Mouse (Mus musculus): ENCODE measurements around the gene Jmjd8. TPM values are rescaled to one million over a fixed set of nuclear protein-coding genes. Genes with fewer than 3 reads are reported as not detected.
"Not testable (repeated sequence)": the region's sequence is repeated elsewhere in the genome, so short reads cannot be mapped to it uniquely, and the experiment has no call there.

Jmjd8 gene
- 91.2 and 94.5 TPM in 2 replicates for polyA plus RNA-seq (2012; rRNA removed)

GRCm38 (mm10) chr17:25828712-25829557 lies at the start of gene Jmjd8:
TSS of gene Jmjd8 (plus strand) at chr17:25828867.
- DNase-seq (ENCODE audit: low read depth) = no peak

- no peak for DNase-seq (ENCODE audit: low read depth)
Measured at GRCm38 (mm10) chr17:25781339-25781738, 47.3 kb upstream of the Jmjd8 start.

- DNase-seq (ENCODE audit: low read depth) = no peak
Measured at GRCm38 (mm10) chr17:25783086-25783485, 45.6 kb upstream of the Jmjd8 start.

GRCm38 (mm10) chr17:25783861-25784574 lies 44.6 kb upstream of the Jmjd8 start:
- DNase-seq (ENCODE audit: low read depth) = no peak

GRCm38 (mm10) chr17:25785281-25785745 lies 43.4 kb upstream of the Jmjd8 start, which contains the start of gene Haghl:
TSS of gene Haghl (minus strand) at chr17:25785673.
- no peak for DNase-seq (ENCODE audit: low read depth)

- DNase-seq (ENCODE audit: low read depth) = no peak
Measured at GRCm38 (mm10) chr17:25786280-25786679, 42.4 kb upstream of the Jmjd8 start, which contains the start of gene Ccdc78. TSS of gene Ccdc78 (plus strand) at chr17:25786580.

- DNase-seq (ENCODE audit: low read depth) = no peak
Measured at GRCm38 (mm10) chr17:25786781-25787504, 41.7 kb upstream of the Jmjd8 start.

GRCm38 (mm10) chr17:25791320-25791842 lies 37.3 kb upstream of the Jmjd8 start:
- DNase-seq (ENCODE audit: low read depth) = no peak

- DNase-seq (ENCODE audit: low read depth) = no peak
Measured at GRCm38 (mm10) chr17:25791843-25792527, 36.7 kb upstream of the Jmjd8 start.

- DNase-seq (ENCODE audit: low read depth) = no peak
Measured at GRCm38 (mm10) chr17:25792615-25793014, 36.1 kb upstream of the Jmjd8 start, which contains the start of gene Fam173a. TSS of gene Fam173a (minus strand) at chr17:25792901.

GRCm38 (mm10) chr17:25794197-25794596 lies 34.5 kb upstream of the Jmjd8 start:
- no peak for DNase-seq (ENCODE audit: low read depth)

- no peak for DNase-seq (ENCODE audit: low read depth)
Measured at GRCm38 (mm10) chr17:25794998-25795397, 33.7 kb upstream of the Jmjd8 start.

- no peak for DNase-seq (ENCODE audit: low read depth)
Measured at GRCm38 (mm10) chr17:25795609-25796092, 33.0 kb upstream of the Jmjd8 start, which contains the start of gene AC134908.4. TSS of gene AC134908.4 (minus strand) at chr17:25795659.

GRCm38 (mm10) chr17:25796211-25796771 lies 32.4 kb upstream of the Jmjd8 start:
- DNase-seq (ENCODE audit: low read depth) = no peak

- DNase-seq (ENCODE audit: low read depth) = no peak
Measured at GRCm38 (mm10) chr17:25796951-25797369, 31.7 kb upstream of the Jmjd8 start, which contains the start of gene Metrn. TSS of gene Metrn (minus strand) at chr17:25797136.

- DNase-seq (ENCODE audit: low read depth) = no peak
Measured at GRCm38 (mm10) chr17:25801029-25801428, 27.6 kb upstream of the Jmjd8 start.

- no peak for DNase-seq (ENCODE audit: low read depth)
Measured at GRCm38 (mm10) chr17:25802825-25803517, 25.7 kb upstream of the Jmjd8 start.

GRCm38 (mm10) chr17:25806507-25806906 lies 22.2 kb upstream of the Jmjd8 start:
- no peak for DNase-seq (ENCODE audit: low read depth)

GRCm38 (mm10) chr17:25807452-25807851 lies 21.2 kb upstream of the Jmjd8 start:
- DNase-seq (ENCODE audit: low read depth) = not testable (repeated sequence)

GRCm38 (mm10) chr17:25808028-25808427 lies 20.6 kb upstream of the Jmjd8 start:
- DNase-seq (ENCODE audit: low read depth) = no peak
